Mouse (Mus musculus) T-helper 2 cell (primary cell): Measurements from ENCODE around the gene Hnrnpab.

Source experiments
- in situ Hi-C: fragments of 300-600 bp; cut with MboI, MseI; formaldehyde crosslinking; loops from one replicate; pipeline ENCODE4 v1.15.1; 2025; ENCODE audit warnings: high pct_unique_total_duplicates

Hnrnpab gene

GRCm38 (mm10) chr11:51577587-51577986 lies 29.1 kb downstream of the Hnrnpab start:
- in situ Hi-C loops = loop anchor here (25.0 kb wide), 2 partner anchors 1140 to 1710 kb away; partner anchors contain the start of gene Rufy1

- in situ Hi-C loops = loop anchor here (25.0 kb wide), 2 partner anchors 1139 to 1711 kb away; partner anchors contain the start of gene Rufy1
Observed at GRCm38 (mm10) chr11:51576454-51576853, 30.2 kb downstream of the Hnrnpab start.

GRCm38 (mm10) chr11:51568801-51569200 lies 37.8 kb downstream of the Hnrnpab start:
- in situ Hi-C loops = no loop called here

- in situ Hi-C loops = no loop called here
Observed at GRCm38 (mm10) chr11:51565951-51566350, 40.7 kb downstream of the Hnrnpab start.

GRCm38 (mm10) chr11:51565062-51565461 lies 41.6 kb downstream of the Hnrnpab start:
- in situ Hi-C loops = no loop called here

GRCm38 (mm10) chr11:51563276-51563675 lies 43.4 kb downstream of the Hnrnpab start:
- in situ Hi-C loops = no loop called here

- in situ Hi-C loops = loop anchor here (10.0 kb wide), 1 partner anchor 600 kb away; the partner anchor contains the start of gene Prop1
Observed at GRCm38 (mm10) chr11:51555066-51555465, 51.6 kb downstream of the Hnrnpab start.

- in situ Hi-C loops = loop anchor here (10.0 kb wide), 1 partner anchor 600 kb away; the partner anchor contains the start of gene Prop1
Observed at GRCm38 (mm10) chr11:51554590-51554989, 52.1 kb downstream of the Hnrnpab start.

- in situ Hi-C loops = loop anchor here (10.0 kb wide), 1 partner anchor 597 kb away; the partner anchor contains the start of gene Prop1
Observed at GRCm38 (mm10) chr11:51552091-51552490, 54.6 kb downstream of the Hnrnpab start.

- in situ Hi-C loops = loop anchor here (10.0 kb wide), 1 partner anchor 596 kb away; the partner anchor contains the start of gene Prop1
Observed at GRCm38 (mm10) chr11:51551253-51551652, 55.4 kb downstream of the Hnrnpab start.
